14 mouse cellular contexts compared by ENCODE assay signal in the genomic region with DNA sequence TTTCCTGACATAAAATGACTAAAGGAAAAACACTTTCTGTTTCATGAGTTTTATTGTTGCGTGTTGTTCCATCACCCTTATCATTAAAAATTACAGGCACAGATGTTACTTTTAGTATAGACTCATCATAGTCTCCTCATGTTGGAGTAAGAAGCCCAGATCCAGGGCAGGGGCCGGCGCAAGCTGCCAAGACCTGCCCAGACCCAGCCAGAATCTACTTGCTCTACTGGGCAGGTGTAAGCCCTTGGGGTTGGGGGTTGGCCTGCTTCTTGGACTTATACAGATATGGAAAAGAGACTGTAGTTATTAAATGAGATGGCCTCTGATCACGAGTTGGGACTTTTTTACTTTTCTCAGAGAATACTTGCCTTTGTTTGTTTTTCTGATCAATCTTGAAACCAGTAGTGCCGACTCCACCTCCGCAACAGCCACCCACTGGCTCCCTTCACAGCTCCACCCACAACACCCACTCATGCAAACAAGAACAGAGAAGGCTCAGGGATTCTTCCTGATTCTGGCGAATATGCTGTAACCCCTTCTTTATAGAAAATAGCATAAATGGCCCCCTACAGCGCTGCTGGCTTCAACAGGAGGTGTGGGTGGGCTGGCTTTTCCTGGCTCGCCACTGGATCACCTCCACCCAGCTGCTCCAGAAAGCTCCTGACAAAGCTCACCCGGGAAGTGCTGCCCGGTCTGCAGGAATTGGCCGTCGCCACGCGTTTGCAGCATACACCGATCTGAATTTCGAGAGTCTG.
DNase-seq lines count a peak whose midpoint lies in the region; ATAC-seq and TF ChIP-seq lines count a peak whose summit lies in the region.
"Had no signal": no experiment of that assay in that cellular context is flagged by ENCODE, and none has a peak within 500 bp of the region (broad histone marks: within the 10 kb centered on the region; RNA-seq: fewer than 3 reads in every experiment).

No protein-coding gene starts in this region.

- no peak overlapping the region for H3K27ac ChIP-seq in heart, embryonic 13.5 days (replicated peaks)
- H3K27ac ChIP-seq in spleen, adult 2 months (ENCODE audit: insufficient read depth, low read length): peak overlapping the region; percentile 51; the same call in 1 of the 2 replicates
- H3K27ac ChIP-seq in liver, embryonic 14.5 days: no peak overlapping the region
- H3K27ac ChIP-seq: embryonic facial prominence, embryonic 13.5 days; limb, embryonic 12.5 days; neural tube, embryonic 12.5 days had no signal

- no peak overlapping the region for H3K9ac ChIP-seq in heart, embryonic 13.5 days
- H3K9ac ChIP-seq in liver, embryonic 14.5 days (replicated peaks): no peak overlapping the region
- H3K9ac ChIP-seq: embryonic facial prominence, embryonic 13.5 days; limb, embryonic 12.5 days; neural tube, embryonic 12.5 days had no signal

- intact Hi-C loops in heart, postnatal 36 days (cut with DNase I): no loop called here

- 46% methylated on average over 17 of the region's 17 CpGs for WGBS in heart, embryonic 13.5 days
- 81% methylated on average over 17 of the region's 17 CpGs for WGBS in spleen, adult 2 months
- 65% methylated on average over 17 of the region's 17 CpGs for WGBS in liver, embryonic 14.5 days (ENCODE audit: insufficient replicate concordance)

- no peak overlapping the region for H3K4me3 ChIP-seq in heart, embryonic 13.5 days
- no peak overlapping the region for H3K4me3 ChIP-seq in spleen, adult 2 months (ENCODE audit: extremely low read depth, insufficient read depth, insufficient read length)
- no peak overlapping the region for H3K4me3 ChIP-seq in liver, embryonic 14.5 days (ENCODE audit: insufficient read depth in 1 of 2, low read depth in 2 of 2, low read length in 2 of 2)
- H3K4me3 ChIP-seq: embryonic facial prominence, embryonic 13.5 days; limb, embryonic 12.5 days; megakaryocyte, embryonic 14.5 days; neural tube, embryonic 12.5 days had no signal

- TF ChIP-seq POLR2A in spleen, adult 2 months (IDR thresholded peaks at IDR 0.05; ENCODE audit: low read depth, low read length): no peak

- no peak for TF ChIP-seq CTCF in spleen, adult 2 months (IDR thresholded peaks at IDR 0.05; ENCODE audit: extremely low read depth, insufficient read depth, insufficient read length, insufficient replicate concordance)
- no peak for TF ChIP-seq CTCF in liver, embryonic 14.5 days (IDR thresholded peaks at IDR 0.05; ENCODE audit: low read depth)

- H3K4me2 ChIP-seq in heart, embryonic 13.5 days: peak overlapping the region; percentile 35
- peak overlapping the region; percentile 9; the same call in 1 of the 2 replicates for H3K4me2 ChIP-seq in liver, embryonic 14.5 days (ENCODE audit: low read depth)
- H3K4me2 ChIP-seq: embryonic facial prominence, embryonic 13.5 days; limb, embryonic 12.5 days; neural tube, embryonic 12.5 days had no signal

- no peaks in the 10 kb centered on the region for H3K36me3 ChIP-seq in heart, embryonic 13.5 days
- H3K36me3 ChIP-seq in spleen, adult 2 months (ENCODE audit: control insufficient read depth, insufficient read depth, low read length): no peaks in the 10 kb centered on the region
- no peaks in the 10 kb centered on the region for H3K36me3 ChIP-seq in liver, embryonic 14.5 days (replicated peaks; ENCODE audit: control insufficient read depth, insufficient read depth, low read depth)
- H3K36me3 ChIP-seq: embryonic facial prominence, embryonic 13.5 days; limb, embryonic 12.5 days; neural tube, embryonic 12.5 days had no signal

- no peak for TF ChIP-seq EP300 in liver, embryonic 14.5 days (IDR thresholded peaks at IDR 0.05; ENCODE audit: low read depth)

- no peaks in the 10 kb centered on the region for H3K27me3 ChIP-seq in heart, embryonic 13.5 days (replicated peaks)
- no peaks in the 10 kb centered on the region for H3K27me3 ChIP-seq in spleen, adult 2 months (ENCODE audit: control insufficient read depth, insufficient read depth, low read length)
- H3K27me3 ChIP-seq in liver, embryonic 14.5 days (ENCODE audit: control insufficient read depth, insufficient read depth, low read length): no peaks in the 10 kb centered on the region
- H3K27me3 ChIP-seq: limb, embryonic 12.5 days; megakaryocyte, embryonic 14.5 days; neural tube, embryonic 12.5 days had no signal

- no peak for DNase-seq in heart, postnatal 36 days
- no peak for DNase-seq in spleen, adult 2 months (ENCODE audit: low read depth in 1 of 2, low spot score in 2 of 2)
- no peak for DNase-seq in spleen, adult 18-20 months
- no peak for DNase-seq in liver, embryonic 14.5 days (ENCODE audit: low read depth in 3 of 3, low spot score in 3 of 3)
- no peak for DNase-seq in right cerebral cortex, adult 2 months (ENCODE audit: low spot score in 2 of 2)
- DNase-seq: heart, postnatal 4 days; kidney, postnatal 10 days; thymus, postnatal 25 days had no signal

- no peaks in the 10 kb centered on the region for H3K9me3 ChIP-seq in heart, embryonic 13.5 days
- H3K9me3 ChIP-seq in liver, embryonic 14.5 days (ENCODE audit: control insufficient read depth, low read length): no peaks in the 10 kb centered on the region
- H3K9me3 ChIP-seq: embryonic facial prominence, embryonic 13.5 days; limb, embryonic 12.5 days; neural tube, embryonic 12.5 days had no signal

- no peak for ATAC-seq in heart, embryonic 13.5 days (ENCODE audit: extremely low read depth, insufficient number of reproducible peaks, low FRiP score, low TSS enrichment)
- ATAC-seq in liver, embryonic 14.5 days (ENCODE audit: insufficient read depth): no peak
- no peak for ATAC-seq in erythroid progenitor cell, adult 5-6 weeks (replicated peaks; ENCODE audit: low FRiP score, poor library complexity, severe bottlenecking)

- peaks cover 16% of the 10 kb centered on the region for H3K4me1 ChIP-seq in heart, embryonic 13.5 days
- peaks cover 19% of the 10 kb centered on the region for H3K4me1 ChIP-seq in spleen, adult 2 months (ENCODE audit: control insufficient read depth, insufficient read depth, insufficient read length)
- peaks cover 0 to 11% of the 10 kb centered on the region in 2 experiments; a peak in 2 of 4 replicates for H3K4me1 ChIP-seq in liver, embryonic 14.5 days (replicated peaks; ENCODE audit: control insufficient read depth in 2 of 2, insufficient read depth in 2 of 2, low read length in 1 of 2)
- H3K4me1 ChIP-seq: embryonic facial prominence, embryonic 13.5 days had no signal
